Mouse (Mus musculus): ENCODE measurements around the gene Samd10. TPM values are rescaled to one million over a fixed set of nuclear protein-coding genes. Genes with fewer than 3 reads are reported as not detected.

The Samd10 gene
- polyA plus RNA-seq, 1 experiment from 2014 or later, result 26.3 TPM

Small RNA genes within 50 kb of the gene (microRNA-seq; reads per million reads assigned to microRNA genes)
- not detected for gene Mir7006

Other genes starting within 250 kb of the Samd10 start
- 41.7 and 43.7 TPM in 2 replicates for gene Zgpat, start 234.3 kb downstream of the Samd10 start, polyA plus RNA-seq (2015; fragmentation: Nextera tagmentation; extraction: Ambion mirVana)
- 69.4 and 71.8 TPM in 2 replicates for gene Arfrp1, start 233.8 kb downstream of the Samd10 start, polyA plus RNA-seq (2015; fragmentation: Nextera tagmentation; extraction: Ambion mirVana)
- gene Lime1, start 219.1 kb downstream of the Samd10 start, polyA plus RNA-seq (2015; fragmentation: Nextera tagmentation; extraction: Ambion mirVana), result 22.6 and 26.7 TPM in 2 replicates
- 25.5 and 28.0 TPM in 2 replicates for gene Zbtb46, start 139.8 kb downstream of the Samd10 start, polyA plus RNA-seq (2015; fragmentation: Nextera tagmentation; extraction: Ambion mirVana)
- gene Abhd16b, start 106.0 kb downstream of the Samd10 start, polyA plus RNA-seq (2015; fragmentation: Nextera tagmentation; extraction: Ambion mirVana), result 0.30 TPM in 1 of 2 replicates, not detected in the other
- 162 and 169 TPM in 2 replicates for gene Tpd52l2, start 102.1 kb downstream of the Samd10 start, polyA plus RNA-seq (2015; fragmentation: Nextera tagmentation; extraction: Ambion mirVana)
- gene Dnajc5, start 78.7 kb downstream of the Samd10 start, polyA plus RNA-seq (2015; fragmentation: Nextera tagmentation; extraction: Ambion mirVana), result 84.4 and 88.6 TPM in 2 replicates
- 50.7 and 59.0 TPM in 2 replicates for gene Uckl1, start 14.3 kb downstream of the Samd10 start, polyA plus RNA-seq (2015; fragmentation: Nextera tagmentation; extraction: Ambion mirVana)
- 67.4 and 69.5 TPM in 2 replicates for gene Prpf6, start 7.3 kb downstream of the Samd10 start, polyA plus RNA-seq (2015; fragmentation: Nextera tagmentation; extraction: Ambion mirVana)
- gene Zfp512b, start 6.4 kb downstream of the Samd10 start, polyA plus RNA-seq (2015; fragmentation: Nextera tagmentation; extraction: Ambion mirVana), result 43.1 and 51.6 TPM in 2 replicates
- 0.21 TPM in 1 of 2 replicates, not detected in the other for gene Gm29797, start 57.8 kb upstream of the Samd10 start, polyA plus RNA-seq (2015; fragmentation: Nextera tagmentation; extraction: Ambion mirVana)
- gene Sox18, start 72.4 kb upstream of the Samd10 start, polyA plus RNA-seq (2015; fragmentation: Nextera tagmentation; extraction: Ambion mirVana), result 48.1 and 49.9 TPM in 2 replicates
- gene Tcea2, start 81.1 kb upstream of the Samd10 start, polyA plus RNA-seq (2015; fragmentation: Nextera tagmentation; extraction: Ambion mirVana), result 25.6 and 25.9 TPM in 2 replicates
- gene Rgs19, start 94.8 kb upstream of the Samd10 start, polyA plus RNA-seq (2015; fragmentation: Nextera tagmentation; extraction: Ambion mirVana), result 56.6 and 61.7 TPM in 2 replicates
- 0.22 TPM in 1 of 2 replicates, not detected in the other for gene Lkaaear1, start 99.2 kb upstream of the Samd10 start, polyA plus RNA-seq (2015; fragmentation: Nextera tagmentation; extraction: Ambion mirVana)
- gene Oprl1, start 115.8 kb upstream of the Samd10 start, polyA plus RNA-seq (2015; fragmentation: Nextera tagmentation; extraction: Ambion mirVana), result 0.36 and 1.9 TPM in 2 replicates
- gene Myt1, start 164.1 kb upstream of the Samd10 start, polyA plus RNA-seq (2015; fragmentation: Nextera tagmentation; extraction: Ambion mirVana), result 0.26 and 0.71 TPM in 2 replicates
- 33.6 and 36.2 TPM in 2 replicates for gene Pcmtd2, start 238.6 kb upstream of the Samd10 start, polyA plus RNA-seq (2015; fragmentation: Nextera tagmentation; extraction: Ambion mirVana)

Measured in kidney, embryonic 15.5 days (tissue).